Mouse (Mus musculus) G1E (cell line): ENCODE measurements around the gene Frmd6.

Experiments
- CTCF ChIP-seq: IDR thresholded peaks from 2 replicates; pipeline ENCODE4 v1.5.1; 2012; ENCODE audit warnings: low read depth, low read length, inconsistent platforms, mixed read lengths
- GATA1 ChIP-seq: IDR thresholded peaks from 2 replicates; pipeline ENCODE4 v1.6.1; 2012; ENCODE audit warnings: borderline replicate concordance, low read length, inconsistent platforms, mixed read lengths
- TAL1 ChIP-seq: conservative IDR thresholded peaks from 2 replicates; pipeline ENCODE4 v1.6.1; 2012; ENCODE audit warnings: low read depth, low read length, inconsistent platforms, mixed read lengths

DNA sequence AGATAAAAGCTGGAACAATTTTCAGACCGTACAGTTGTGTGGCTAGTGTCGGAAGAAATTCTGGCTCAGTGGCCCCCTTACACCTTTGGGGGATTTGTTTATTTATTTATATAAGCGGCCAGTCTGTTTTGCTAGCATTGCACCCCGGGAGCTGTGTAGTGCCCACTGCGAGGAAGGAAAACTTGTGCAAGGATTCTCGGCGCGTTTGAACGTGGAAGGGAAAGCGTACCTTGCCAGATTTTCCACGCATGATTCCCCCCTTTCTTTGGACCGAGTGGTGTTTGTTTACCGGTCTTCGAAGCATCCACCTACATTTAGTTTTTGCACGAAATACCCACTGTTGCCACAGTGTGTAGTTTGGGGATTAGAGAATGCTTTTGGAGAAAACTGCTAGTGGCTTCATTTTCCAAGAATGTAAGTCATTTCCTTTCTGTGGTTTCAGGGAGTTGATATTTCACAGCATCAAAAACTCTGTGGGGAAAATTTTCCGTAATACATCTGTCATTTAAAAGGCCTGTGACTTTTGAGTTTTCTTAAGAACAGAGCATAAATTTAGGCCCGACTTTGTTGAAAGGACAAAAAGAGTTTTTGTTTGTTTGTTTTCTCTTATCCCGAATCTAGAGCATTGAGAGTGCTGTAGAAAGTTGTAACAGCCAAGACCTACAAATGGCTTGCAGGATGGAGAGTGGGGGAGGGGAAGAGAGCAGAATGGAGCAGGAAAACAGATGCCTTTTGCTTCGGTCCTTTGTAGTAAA, 1.2 kb downstream of the Frmd6 start:
- no peak for TF ChIP-seq CTCF
- no peak for TF ChIP-seq GATA1
- TF ChIP-seq TAL1, result no peak
